Mouse (Mus musculus): ENCODE data around the gene Reln. TPM values are rescaled to one million over a fixed set of nuclear protein-coding genes. Genes with fewer than 3 reads are reported as not detected.

The Reln gene
- total and polyA plus RNA-seq, 2 experiments from 2014 or later = 25.3 to 189 TPM

DNA sequence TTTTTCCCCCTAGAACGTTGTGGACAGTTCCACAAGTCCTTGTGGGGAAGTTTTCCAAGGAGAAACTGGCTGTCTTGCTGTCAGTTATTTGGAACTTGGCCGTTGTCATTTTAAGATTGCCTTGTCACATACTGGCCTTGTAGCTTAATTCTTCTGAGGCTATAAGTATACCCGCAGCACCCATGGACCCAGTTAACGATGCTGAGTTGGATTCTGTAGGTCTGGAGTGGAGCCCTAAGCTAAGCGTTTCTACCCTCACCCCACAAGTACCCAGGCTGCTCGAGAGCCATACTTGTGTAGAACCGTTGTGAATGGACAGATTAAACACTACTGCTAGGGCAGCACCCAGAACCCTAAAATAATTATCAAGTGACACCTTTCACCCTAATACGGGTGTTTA is 477.8 kb downstream of the Reln start:
- 0 out of 2 replicates have a peak overlapping the region, but pooled peaks have one; percentile 32 for H3K27ac ChIP-seq (ENCODE audit: low read depth, low read length)
- H3K36me3 ChIP-seq (ENCODE audit: insufficient read depth, low read length) = no peaks in the 10 kb centered on the region
- DNase-seq (ENCODE audit: low spot score) = no peak
- no peak for ATAC-seq (ENCODE audit: low FRiP score)
- H3K9ac ChIP-seq (replicated peaks; ENCODE audit: low read length, poor library complexity, severe bottlenecking) = no peak overlapping the region
- no peaks in the 10 kb centered on the region for H3K27me3 ChIP-seq (ENCODE audit: insufficient read depth, low read length)
- H3K4me1 ChIP-seq (ENCODE audit: insufficient read depth, low read length) = no peaks in the 10 kb centered on the region
- H3K9me3 ChIP-seq (ENCODE audit: low read length) = no peaks in the 10 kb centered on the region
- H3K4me3 ChIP-seq (ENCODE audit: low read depth, low read length) = peak overlapping the region; percentile 38
- peak overlapping the region; percentile 71 for H3K4me2 ChIP-seq (ENCODE audit: low read depth, low read length, poor library complexity, severe bottlenecking)
- TF ChIP-seq CTCF (IDR thresholded peaks at IDR 0.05) = no peak
- 65% methylated on average over 8 of the region's 8 CpGs for WGBS

GRCm38 (mm10) chr5:21866311-21866712 is 478.2 kb downstream of the Reln start:
- H3K9ac ChIP-seq (replicated peaks; ENCODE audit: low read length, poor library complexity, severe bottlenecking) = no peak overlapping the region; the same call in 1 of the 2 replicates
- ATAC-seq (ENCODE audit: low FRiP score) = peak; percentile 88; the same call in 1 of the 2 replicates
- H3K4me2 ChIP-seq (ENCODE audit: low read depth, low read length, poor library complexity, severe bottlenecking) = peak overlapping the region; percentile 71
- WGBS = 9% methylated on average over 6 of the region's 6 CpGs
- H3K4me3 ChIP-seq (ENCODE audit: low read depth, low read length) = peak overlapping the region; percentile 38
- no peaks in the 10 kb centered on the region for H3K27me3 ChIP-seq (ENCODE audit: insufficient read depth, low read length)
- no peaks in the 10 kb centered on the region for H3K9me3 ChIP-seq (ENCODE audit: low read length)
- 0 out of 2 replicates have a peak overlapping the region, but pooled peaks have one; percentile 32 for H3K27ac ChIP-seq (ENCODE audit: low read depth, low read length)
- peak; percentile 40 for TF ChIP-seq CTCF (IDR thresholded peaks at IDR 0.05)
- no peaks in the 10 kb centered on the region for H3K36me3 ChIP-seq (ENCODE audit: insufficient read depth, low read length)
- DNase-seq (ENCODE audit: low spot score) = peak; percentile 81
- no peaks in the 10 kb centered on the region for H3K4me1 ChIP-seq (ENCODE audit: insufficient read depth, low read length)

DNA sequence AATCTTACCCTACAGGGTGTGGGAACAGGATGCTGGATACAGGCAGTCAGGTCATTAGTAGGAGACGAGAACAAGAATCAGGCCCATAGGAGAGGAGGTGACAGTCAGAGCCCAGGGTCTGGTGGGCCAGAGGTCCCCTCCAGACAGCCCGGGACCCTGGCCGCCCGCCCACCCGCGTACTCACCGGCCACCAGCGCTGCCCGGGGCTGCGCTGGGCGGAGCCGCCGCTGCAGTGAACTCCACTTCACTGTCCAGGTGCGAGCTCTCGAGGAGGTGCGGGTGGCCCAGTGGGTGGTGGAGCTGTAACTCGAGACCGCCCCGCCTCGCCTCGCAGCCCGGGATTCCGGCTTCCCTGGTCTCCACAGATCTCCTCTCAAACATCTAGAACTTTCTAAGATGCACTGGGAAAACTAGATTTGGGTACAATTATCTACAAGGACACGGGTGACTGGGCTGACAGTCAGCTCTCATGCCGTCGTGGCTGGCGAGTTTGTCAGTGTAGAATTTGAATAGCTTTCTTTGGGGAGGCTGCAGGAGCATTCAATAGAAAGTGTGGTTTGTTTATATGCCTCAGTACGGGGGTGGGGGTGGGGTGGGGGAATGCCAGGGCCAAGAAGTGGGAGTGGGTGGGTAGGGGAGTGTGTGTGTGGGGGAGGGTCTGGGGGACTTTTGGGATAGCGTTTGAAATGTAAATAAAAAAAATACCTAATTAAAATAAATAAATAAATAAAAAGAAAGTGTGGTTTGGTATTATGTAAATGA is 479.0 kb downstream of the Reln start, which contains the start of gene Slc26a5:
Gene Slc26a5, minus strand, starts transcription at position 259 of the 762 bp plus-strand sequence.
- no peak for DNase-seq (ENCODE audit: low spot score)
- Histone ChIP-seq H3K4me3 (ENCODE audit: low read depth, low read length) (peak within 1 kb of the TSS; percentile 38), H3K36me3 (ENCODE audit: insufficient read depth, low read length) (no peaks in the 10 kb centered on the region), H3K9me3 (ENCODE audit: low read length) (no peaks in the 10 kb centered on the region), H3K9ac (replicated peaks; ENCODE audit: low read length, poor library complexity, severe bottlenecking) (peak within 1 kb of the TSS; percentile 30), H3K4me1 (ENCODE audit: insufficient read depth, low read length) (no peaks in the 10 kb centered on the region), H3K4me2 (ENCODE audit: low read depth, low read length, poor library complexity, severe bottlenecking) (peak within 1 kb of the TSS; percentile 71), H3K27ac (ENCODE audit: low read depth, low read length) (0 out of 2 replicates have a peak within 1 kb of the TSS, but pooled peaks have one; percentile 32), H3K27me3 (ENCODE audit: insufficient read depth, low read length) (no peaks in the 10 kb centered on the region)
- WGBS = 2% methylated on average over 29 of the region's 29 CpGs
- TF ChIP-seq CTCF (IDR thresholded peaks at IDR 0.05) = no peak
- peak; percentile 58; the same call in 1 of the 2 replicates for ATAC-seq (ENCODE audit: low FRiP score)

DNA sequence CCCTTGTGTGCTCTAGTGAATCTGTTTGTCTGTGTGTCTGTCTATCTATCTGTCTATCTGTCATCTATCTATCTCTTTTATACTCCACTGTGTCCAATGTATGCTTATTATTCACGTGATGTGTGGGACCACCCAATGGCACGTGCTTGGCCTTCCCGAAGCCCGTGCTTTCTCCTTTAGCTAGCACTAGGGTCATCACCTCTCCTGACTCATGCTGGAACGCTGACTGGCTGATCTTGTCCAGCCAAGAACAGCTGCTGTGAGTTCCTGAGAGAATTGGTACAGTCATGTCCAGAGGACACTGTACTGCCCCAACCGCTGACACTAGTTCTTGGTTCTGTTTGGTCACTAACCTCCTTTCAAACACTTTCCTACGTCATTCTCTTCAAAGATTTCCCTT is 485.8 kb downstream of the Reln start:
- no peak overlapping the region for H3K4me3 ChIP-seq (ENCODE audit: low read depth, low read length)
- DNase-seq (ENCODE audit: low spot score) = no peak
- no peak overlapping the region for H3K27ac ChIP-seq (ENCODE audit: low read depth, low read length)
- 83% methylated on average over 7 of the region's 7 CpGs for WGBS
- no peak for ATAC-seq (ENCODE audit: low FRiP score)
- H3K4me1 ChIP-seq (ENCODE audit: insufficient read depth, low read length) = no peaks in the 10 kb centered on the region
- TF ChIP-seq CTCF (IDR thresholded peaks at IDR 0.05) = no peak
- no peak overlapping the region for H3K4me2 ChIP-seq (ENCODE audit: low read depth, low read length, poor library complexity, severe bottlenecking)
- H3K9ac ChIP-seq (replicated peaks; ENCODE audit: low read length, poor library complexity, severe bottlenecking) = no peak overlapping the region
- H3K9me3 ChIP-seq (ENCODE audit: low read length) = no peaks in the 10 kb centered on the region
- H3K27me3 ChIP-seq (ENCODE audit: insufficient read depth, low read length) = no peaks in the 10 kb centered on the region
- H3K36me3 ChIP-seq (ENCODE audit: insufficient read depth, low read length) = no peaks in the 10 kb centered on the region

DNA sequence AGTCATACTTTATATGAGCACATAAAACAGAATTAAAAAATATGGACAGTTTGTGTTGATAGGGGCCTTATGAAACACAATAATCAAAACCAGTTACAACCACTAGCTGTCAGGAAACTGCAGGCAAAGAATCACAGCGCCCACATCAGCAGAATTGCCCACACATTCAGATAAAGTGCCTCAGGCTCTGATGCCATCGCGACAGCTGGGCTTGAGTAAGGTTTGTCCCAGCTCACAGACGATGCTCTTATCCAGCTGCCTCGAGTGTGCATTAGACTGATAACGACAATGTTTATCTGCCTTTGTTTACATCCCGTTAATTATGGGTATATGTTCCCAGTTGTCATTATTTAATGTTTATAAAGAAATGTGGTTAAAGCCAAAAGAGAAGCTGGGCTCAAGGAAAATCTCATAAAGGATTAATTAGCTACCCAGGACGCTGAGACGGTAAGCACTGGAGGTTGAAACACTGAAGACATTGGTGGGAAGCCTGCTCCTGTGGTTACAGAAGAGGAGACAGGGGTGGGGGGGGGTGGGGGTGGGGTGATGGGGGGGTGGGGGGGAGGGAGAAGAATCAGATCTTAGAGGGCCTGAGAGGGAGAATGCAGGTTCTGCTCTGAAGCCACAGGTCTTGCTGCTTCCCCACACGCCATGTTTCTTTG is 492.7 kb downstream of the Reln start:
- DNase-seq (ENCODE audit: low spot score) (peak; percentile 33), ATAC-seq (ENCODE audit: low FRiP score) (no peak)
- no peak overlapping the region for H3K27ac ChIP-seq (ENCODE audit: low read depth, low read length)
- H3K9me3 ChIP-seq (ENCODE audit: low read length) = no peaks in the 10 kb centered on the region
- H3K27me3 ChIP-seq (ENCODE audit: insufficient read depth, low read length) = no peaks in the 10 kb centered on the region
- no peak overlapping the region for H3K4me3 ChIP-seq (ENCODE audit: low read depth, low read length)
- no peak overlapping the region for H3K4me2 ChIP-seq (ENCODE audit: low read depth, low read length, poor library complexity, severe bottlenecking)
- H3K4me1 ChIP-seq (ENCODE audit: insufficient read depth, low read length) = no peaks in the 10 kb centered on the region
- H3K36me3 ChIP-seq (ENCODE audit: insufficient read depth, low read length) = no peaks in the 10 kb centered on the region
- no peak overlapping the region for H3K9ac ChIP-seq (replicated peaks; ENCODE audit: low read length, poor library complexity, severe bottlenecking)
- TF ChIP-seq CTCF (IDR thresholded peaks at IDR 0.05) = no peak
- WGBS = 38% methylated on average over 10 of the region's 10 CpGs

GRCm38 (mm10) chr5:21847438-21847837 is 497.1 kb downstream of the Reln start:
- Histone ChIP-seq H3K9ac (replicated peaks; ENCODE audit: low read length, poor library complexity, severe bottlenecking) (no peak overlapping the region), H3K27ac (ENCODE audit: low read depth, low read length) (no peak overlapping the region), H3K4me2 (ENCODE audit: low read depth, low read length, poor library complexity, severe bottlenecking) (no peak overlapping the region), H3K9me3 (ENCODE audit: low read length) (no peaks in the 10 kb centered on the region), H3K36me3 (ENCODE audit: insufficient read depth, low read length) (no peaks in the 10 kb centered on the region), H3K27me3 (ENCODE audit: insufficient read depth, low read length) (no peaks in the 10 kb centered on the region), H3K4me1 (ENCODE audit: insufficient read depth, low read length) (no peaks in the 10 kb centered on the region), H3K4me3 (ENCODE audit: low read depth, low read length) (no peak overlapping the region)
- no peak for TF ChIP-seq CTCF (IDR thresholded peaks at IDR 0.05)
- 85% methylated on average over 6 of the region's 6 CpGs for WGBS
- no peak for DNase-seq (ENCODE audit: low spot score)
- no peak for ATAC-seq (ENCODE audit: low FRiP score)
